Mouse (Mus musculus) kidney, postnatal 4 days (tissue): ENCODE results near the gene Snapc2.
A peak's percentile ranks its signal among the peaks of the same experiment; 100 is the strongest.

Source experiments
- DNase-seq, 2 experiments: peaks; one replicate each; pipeline ENCODE4 v3.0.0; 2021; ENCODE audit warnings: mixed read lengths in 2 of 2

Gene Snapc2

GRCm38 (mm10) chr8:4252934-4253841 lies at the start of gene Snapc2:
Gene Snapc2 (plus strand): TSS chr8:4253080.
- peak; percentile 99 for DNase-seq

DNA sequence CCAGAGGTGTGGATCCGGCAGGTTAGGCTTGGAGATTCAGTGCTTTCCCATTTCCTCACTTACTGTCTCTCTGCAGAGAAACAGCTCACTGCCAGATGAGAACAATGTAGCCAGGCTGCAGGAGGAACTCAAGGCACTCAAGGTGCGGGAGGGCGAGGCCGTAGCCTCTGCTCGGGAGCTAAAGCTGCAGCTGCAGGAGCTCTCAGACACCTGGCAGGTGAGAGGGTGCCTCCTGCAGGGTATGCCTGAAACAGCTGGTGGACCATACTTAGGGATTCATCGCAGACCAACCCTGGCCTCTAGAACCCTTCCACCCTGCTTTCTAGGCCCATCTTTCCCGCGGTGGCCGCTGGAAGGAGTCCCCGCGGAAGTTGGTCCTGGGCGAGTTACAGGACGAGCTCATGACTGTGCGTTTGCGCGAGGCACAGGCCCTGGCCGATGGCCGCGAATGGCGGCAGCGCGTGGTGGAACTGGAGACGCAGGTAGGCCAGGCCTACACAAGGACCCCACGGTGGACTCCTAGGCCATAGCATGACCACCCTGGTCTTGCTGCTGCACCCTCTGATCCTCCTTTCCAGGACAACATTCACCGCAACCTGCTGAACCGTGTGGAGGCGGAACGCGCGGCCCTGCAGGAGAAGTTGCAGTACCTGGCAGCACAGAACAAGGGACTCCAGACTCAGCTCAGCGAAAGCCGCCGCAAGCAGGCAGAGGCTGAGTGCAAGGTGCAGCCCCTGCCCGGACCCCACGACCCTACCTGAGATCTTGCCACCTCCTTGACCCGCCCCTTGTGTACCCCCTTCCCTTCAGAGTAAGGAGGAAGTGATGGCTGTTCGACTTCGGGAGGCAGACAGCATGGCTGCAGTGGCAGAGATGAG lies 47.4 kb upstream of the Snapc2 start:
- DNase-seq: peak; percentile 18 to 40

DNA sequence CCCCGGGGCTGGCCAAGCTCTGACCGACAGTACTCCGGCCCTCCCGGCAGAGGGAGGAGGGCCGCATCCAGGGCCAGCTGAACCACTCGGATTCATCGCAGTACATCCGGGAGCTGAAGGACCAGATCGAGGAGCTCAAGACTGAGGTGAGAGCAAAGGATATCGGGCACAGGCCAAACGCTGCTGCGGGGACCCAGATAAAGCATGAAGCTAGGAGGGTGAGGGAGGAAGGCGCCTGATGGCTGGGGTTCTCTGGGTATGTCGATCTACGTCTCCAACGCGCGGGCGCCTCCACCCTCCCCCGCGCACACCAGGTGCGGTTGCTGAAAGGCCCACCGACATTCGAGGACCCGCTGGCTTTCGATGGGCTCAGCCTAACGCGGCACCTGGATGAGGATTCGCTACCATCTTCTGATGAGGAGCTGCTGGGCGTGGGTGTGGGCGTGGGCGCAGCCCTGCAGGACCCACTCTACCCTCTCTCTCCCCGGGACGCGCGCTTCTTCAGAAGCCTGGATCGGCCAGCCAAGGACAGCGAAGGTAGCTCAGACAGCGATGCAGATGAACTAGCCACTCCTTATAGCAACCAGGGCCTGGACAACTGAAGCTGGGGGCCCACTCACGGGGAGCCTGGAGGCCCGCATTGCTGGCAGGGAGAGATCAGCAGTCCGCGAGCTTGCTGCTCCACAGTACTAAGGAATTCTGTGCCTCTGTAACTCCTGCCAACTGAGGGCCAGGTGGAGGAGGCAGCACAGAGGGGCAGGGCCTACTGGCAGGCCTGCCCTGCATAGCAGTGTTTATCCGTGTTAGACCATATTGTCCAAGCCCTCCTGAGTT lies 46.5 kb upstream of the Snapc2 start:
- DNase-seq: peak; percentile 20 to 41

DNA sequence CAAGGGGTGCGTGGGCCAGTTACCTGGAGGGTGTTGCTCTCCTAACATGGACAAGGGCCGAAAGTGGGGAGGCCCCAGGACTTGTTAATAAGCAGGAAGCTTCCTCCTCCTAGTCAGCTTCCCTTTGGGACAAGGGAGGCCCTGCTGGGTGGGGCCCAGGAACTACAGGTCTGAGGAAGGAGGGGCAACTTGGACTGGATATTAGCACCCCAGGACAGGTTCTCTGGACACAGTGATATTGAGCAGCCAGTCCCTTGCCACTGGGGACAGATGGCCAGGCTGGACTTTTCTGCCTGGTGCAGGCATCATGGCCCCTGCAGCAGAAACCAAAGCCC lies 45.9 kb upstream of the Snapc2 start:
- no peak for DNase-seq

DNA sequence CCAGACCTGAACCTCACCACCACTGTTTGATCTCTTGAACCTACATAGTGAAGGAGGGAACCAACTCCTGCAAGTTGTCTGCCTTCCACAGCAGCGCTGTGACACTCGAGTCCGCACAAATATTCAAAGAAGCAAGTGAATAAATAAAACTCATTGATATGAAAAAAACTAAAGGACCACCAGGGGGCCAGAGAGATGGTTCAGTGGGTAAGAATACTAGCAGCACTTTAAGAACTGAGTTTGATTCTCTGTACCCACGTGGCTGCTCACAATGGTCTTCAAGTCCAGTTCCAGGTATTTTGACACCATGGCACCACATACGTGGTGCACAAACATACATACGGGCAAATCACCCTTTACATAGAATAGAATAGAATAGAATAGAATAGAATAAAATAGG lies 41.8 kb upstream of the Snapc2 start:
- DNase-seq: no peak

- peak; percentile 44 to 54 for DNase-seq
These were observed 40.1 kb upstream of the Snapc2 start for GRCm38 (mm10) chr8:4212809-4213209.

DNA sequence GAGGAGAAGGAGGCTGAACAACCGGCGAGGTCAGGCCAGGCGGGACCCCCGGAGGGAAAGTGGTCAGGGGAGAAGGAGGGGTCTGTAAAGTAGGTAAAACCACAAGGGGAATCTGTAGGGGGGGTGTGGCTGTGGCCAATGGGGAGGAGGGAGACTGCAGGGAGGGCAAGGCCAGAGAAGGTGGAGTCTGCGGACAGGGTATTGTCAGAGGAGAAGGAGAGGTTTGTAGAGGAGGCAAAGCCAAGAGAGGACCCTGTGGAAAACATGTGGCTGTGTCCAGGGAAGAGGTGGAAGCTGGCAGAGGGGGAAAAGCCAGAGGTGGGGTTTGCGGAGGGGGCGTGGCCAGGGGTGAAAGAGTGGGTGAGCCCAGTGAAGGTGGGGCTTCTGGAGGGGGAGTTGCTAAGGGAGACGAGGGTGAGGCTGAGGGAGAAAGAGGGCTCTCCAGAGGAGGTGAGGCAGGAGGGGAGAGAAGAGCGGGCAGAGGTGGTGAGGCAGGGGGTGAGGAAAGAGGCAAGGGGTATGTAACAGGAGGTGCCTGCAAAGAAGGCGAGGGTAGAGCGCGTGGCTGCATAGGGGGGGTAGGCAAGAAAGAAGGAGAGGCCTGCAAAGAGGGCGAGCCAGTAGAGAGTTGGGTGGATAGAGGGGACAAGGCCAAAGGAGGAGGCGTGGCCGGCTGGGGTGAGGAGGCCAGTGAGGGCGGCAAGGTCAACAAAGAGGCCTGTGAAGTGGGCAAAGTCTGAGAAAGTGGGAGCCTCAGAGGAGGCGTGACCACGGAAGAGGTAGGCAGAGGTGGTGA lies 39.5 kb upstream of the Snapc2 start:
- DNase-seq: peak; percentile 72 to 80

GRCm38 (mm10) chr8:4214006-4214980 lies 38.6 kb upstream of the Snapc2 start:
- DNase-seq: peak; percentile 62 to 70

- no peak for DNase-seq
These were observed 36.6 kb upstream of the Snapc2 start for GRCm38 (mm10) chr8:4216296-4216695.

- peak; percentile 53 to 68 for DNase-seq
These were observed 35.9 kb upstream of the Snapc2 start, which contains the start of gene Prr36 for GRCm38 (mm10) chr8:4216791-4217621. Gene Prr36 (minus strand): TSS chr8:4217459.

DNA sequence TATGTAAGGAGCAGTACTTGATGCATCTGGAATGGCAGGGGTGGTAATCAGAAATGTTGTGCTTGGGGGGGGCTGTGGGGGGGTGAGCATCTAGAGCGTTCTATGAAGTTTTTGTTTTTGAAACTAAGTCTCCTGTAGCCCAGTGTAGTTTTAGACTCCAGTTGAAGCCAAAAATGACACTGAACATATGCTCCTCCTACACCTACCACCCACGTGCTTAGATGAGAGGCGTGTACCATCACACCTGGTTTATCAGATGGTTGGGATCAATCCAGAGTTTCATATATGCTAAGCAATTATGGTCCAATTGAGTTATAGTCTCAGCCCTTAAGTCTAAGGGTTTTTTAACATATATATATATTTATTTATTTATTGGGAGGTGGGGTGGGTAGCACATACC lies 33.3 kb upstream of the Snapc2 start:
- no peak for DNase-seq

GRCm38 (mm10) chr8:4222059-4222458 lies 30.8 kb upstream of the Snapc2 start:
- no peak for DNase-seq

DNA sequence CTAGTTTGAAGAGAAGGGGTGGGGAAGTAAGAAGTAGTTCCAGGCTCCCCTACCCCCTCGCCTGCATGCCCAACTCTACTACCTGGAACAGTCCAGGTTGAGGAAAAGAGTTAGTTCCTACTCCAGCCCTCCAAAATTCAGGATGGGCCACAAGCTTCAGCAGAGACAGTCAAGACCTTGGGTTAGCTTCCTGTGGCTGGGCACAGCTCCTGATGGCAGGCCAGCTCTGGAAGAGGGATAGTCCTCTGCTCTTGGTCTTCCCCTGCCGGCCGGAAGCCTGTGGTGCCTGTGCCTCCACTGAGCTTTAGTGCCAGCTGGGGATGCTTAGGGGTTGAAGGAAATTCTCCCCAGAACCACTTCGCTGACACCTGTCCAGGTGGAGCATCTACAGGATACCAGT lies 26.6 kb upstream of the Snapc2 start:
- no peak for DNase-seq

DNA sequence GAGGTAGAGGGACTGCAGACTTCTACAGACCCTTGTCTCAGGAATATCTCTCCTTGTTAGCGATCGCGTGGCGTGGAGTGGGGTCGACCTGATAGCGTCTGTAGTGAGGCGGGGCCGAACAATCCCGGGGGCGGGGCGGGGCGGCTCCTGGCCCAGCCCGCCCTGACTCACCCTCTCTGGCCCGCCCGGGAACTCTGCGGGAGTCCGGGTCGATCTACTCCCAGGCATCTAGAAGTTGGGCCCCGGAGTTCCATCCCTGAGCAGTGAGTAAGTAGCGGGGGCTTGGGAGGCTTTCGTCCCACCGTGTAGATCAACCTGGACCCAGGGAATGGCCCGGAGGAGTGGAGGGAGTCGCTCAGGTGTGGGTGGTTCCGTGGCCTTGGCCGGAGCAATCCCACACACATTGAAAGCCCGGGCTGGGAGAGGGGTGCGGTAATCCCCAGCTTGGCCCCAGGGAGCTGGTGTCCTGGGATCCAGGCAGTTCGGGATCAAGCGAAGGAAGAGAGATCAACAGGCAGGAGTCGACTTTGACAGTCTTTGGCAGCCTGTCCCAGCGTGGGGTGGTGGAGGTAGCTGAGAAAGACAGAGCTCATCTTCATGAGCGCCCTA lies 26.0 kb upstream of the Snapc2 start, which contains the start of gene Lrrc8e:
TSS of gene Lrrc8e (plus strand) at position 89 of the 609 bp plus-strand sequence.
- peak; percentile 42 to 64 for DNase-seq

- no peak for DNase-seq
These were observed 25.0 kb upstream of the Snapc2 start for GRCm38 (mm10) chr8:4227919-4228318.

DNA sequence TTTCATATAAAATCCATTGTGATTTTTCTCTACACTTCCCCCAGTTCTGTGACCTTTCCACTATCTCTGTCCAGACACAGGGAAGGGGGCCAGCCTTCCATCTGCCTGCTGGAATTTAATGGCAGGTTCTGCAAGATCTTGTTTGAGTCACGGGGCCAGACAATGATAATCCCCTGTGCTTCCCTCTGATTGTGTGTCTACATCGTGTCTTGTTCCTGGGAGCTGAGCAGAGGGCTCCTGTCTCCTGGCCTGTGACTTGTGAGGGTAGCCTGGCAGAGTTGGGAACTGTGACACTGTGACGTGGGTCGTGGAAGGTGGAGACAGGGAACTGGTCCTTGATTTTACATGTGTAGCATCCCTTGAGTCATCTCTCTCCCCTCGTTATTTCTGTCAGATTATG lies 23.1 kb upstream of the Snapc2 start:
- DNase-seq: no peak

GRCm38 (mm10) chr8:4230612-4231351 lies 22.1 kb upstream of the Snapc2 start:
- no peak for DNase-seq

DNA sequence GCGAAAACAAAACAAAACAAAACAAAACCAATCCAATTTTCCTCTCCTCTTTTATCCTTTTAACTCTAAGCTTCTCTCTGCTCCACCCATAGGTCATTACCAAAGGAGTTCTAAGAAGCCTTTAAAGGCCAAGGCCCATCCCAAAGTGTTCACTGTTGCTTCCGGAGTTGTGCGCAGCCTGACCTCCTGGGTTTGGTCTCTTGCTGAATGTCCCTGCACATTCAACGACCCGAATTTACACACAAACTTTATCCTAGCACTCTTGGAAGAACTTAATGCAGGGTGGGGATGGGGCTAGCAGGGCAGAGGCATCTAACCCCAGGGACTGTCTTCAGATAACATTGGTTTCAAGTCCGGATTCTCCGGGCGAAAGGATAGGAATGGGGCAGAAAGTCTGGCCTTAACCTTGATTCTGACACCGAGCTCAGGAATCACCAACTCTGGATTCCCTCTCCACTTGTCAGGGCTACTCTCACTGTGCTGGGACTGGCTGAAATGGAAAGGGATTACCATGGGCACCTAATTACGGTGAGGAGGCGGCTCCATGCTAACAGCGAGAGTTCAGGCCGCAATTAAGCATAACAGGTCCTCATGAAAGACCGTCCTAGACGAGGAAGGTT lies 15.0 kb upstream of the Snapc2 start:
- peak; percentile 21 to 57 for DNase-seq
